Mouse (Mus musculus): ENCODE results near the gene Ifit1. TPM values are rescaled to one million over a fixed set of nuclear protein-coding genes. Genes with fewer than 3 reads are reported as not detected.

Gene Ifit1
- polyA plus RNA-seq, 1 experiment from 2014 or later: 0.11 TPM

DNA sequence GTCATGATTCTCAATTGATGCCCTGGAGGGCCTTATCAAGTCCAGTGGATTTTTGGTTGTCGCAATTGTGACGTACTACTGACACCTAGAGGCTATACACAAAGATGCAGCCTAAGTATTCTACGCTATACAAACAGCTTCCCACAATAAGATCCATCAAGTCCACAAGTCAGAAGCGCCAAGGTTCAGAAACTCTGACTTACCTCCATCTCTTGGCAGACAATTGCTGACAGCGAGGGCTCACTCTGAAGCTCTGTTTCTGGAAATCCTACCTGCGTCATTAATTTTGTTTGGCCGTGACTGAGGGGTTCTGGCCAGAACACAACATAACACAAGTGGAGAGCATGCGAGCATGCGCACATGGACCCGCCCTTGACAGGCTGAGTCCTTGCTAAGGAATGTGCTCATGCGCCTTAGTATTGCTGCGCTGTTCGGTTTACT is 21.4 kb downstream of the Ifit1 start:
- ATAC-seq (ENCODE audit: low FRiP score): peak; percentile 92
- Histone ChIP-seq H3K4me3 (replicated peaks) (peak overlapping the region; percentile 35), H3K36me3 (replicated peaks) (no peaks in the 10 kb centered on the region), H3K27me3 (no peaks in the 10 kb centered on the region), H3K27ac (no peak overlapping the region), H3K4me1 (no peaks in the 10 kb centered on the region), H3K4me2 (peak overlapping the region; percentile 49), H3K9me3 (no peaks in the 10 kb centered on the region), H3K9ac (no peak overlapping the region)
- 20% methylated on average over 13 of the region's 13 CpGs for WGBS

- no peak for ATAC-seq (ENCODE audit: low FRiP score)
- peak overlapping the region; percentile 49 for H3K4me2 ChIP-seq
- H3K27ac ChIP-seq: no peak overlapping the region
- 54% methylated on average over 5 of the region's 5 CpGs for WGBS
- no peak overlapping the region for H3K9ac ChIP-seq
- no peaks in the 10 kb centered on the region for H3K4me1 ChIP-seq
- H3K36me3 ChIP-seq (replicated peaks): no peaks in the 10 kb centered on the region
- no peaks in the 10 kb centered on the region for H3K9me3 ChIP-seq
- H3K4me3 ChIP-seq (replicated peaks): no peak overlapping the region
- no peaks in the 10 kb centered on the region for H3K27me3 ChIP-seq
These were observed 22.1 kb downstream of the Ifit1 start for GRCm38 (mm10) chr19:34662740-34663139.

GRCm38 (mm10) chr19:34666127-34666526 is 25.5 kb downstream of the Ifit1 start:
- under 1% methylated on average over 5 of the region's 5 CpGs for WGBS
- Histone ChIP-seq H3K36me3 (replicated peaks) (no peaks in the 10 kb centered on the region), H3K4me1 (no peaks in the 10 kb centered on the region), H3K9ac (no peak overlapping the region), H3K27ac (no peak overlapping the region), H3K4me2 (no peak overlapping the region), H3K4me3 (replicated peaks) (no peak overlapping the region), H3K9me3 (no peaks in the 10 kb centered on the region), H3K27me3 (no peaks in the 10 kb centered on the region)
- peak; percentile 12; the same call in 1 of the 2 replicates for ATAC-seq (ENCODE audit: low FRiP score)

DNA sequence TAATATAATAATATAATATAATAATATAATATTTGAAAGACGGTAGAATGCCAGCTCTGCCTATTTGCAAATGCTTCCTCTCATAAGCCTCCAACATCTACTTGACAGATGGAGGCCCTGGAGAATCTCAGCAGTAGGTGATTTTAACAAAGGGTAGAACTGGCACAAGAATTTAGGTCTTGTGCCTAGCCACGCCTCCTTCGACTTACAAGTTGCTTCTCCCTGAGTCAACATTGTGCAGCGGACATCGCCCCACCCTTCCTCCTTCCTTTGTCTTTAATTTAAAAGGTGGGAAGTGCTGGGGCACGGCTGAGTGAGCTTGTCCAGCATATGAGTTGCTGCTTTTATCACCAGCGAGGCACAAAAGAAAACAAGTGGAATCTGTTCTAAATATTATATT is 32.8 kb downstream of the Ifit1 start:
- Histone ChIP-seq H3K4me3 (replicated peaks) (no peak overlapping the region), H3K9ac (no peak overlapping the region), H3K4me1 (no peaks in the 10 kb centered on the region), H3K9me3 (no peaks in the 10 kb centered on the region), H3K27ac (no peak overlapping the region), H3K27me3 (no peaks in the 10 kb centered on the region), H3K36me3 (replicated peaks) (no peaks in the 10 kb centered on the region), H3K4me2 (no peak overlapping the region)
- 62% methylated on average over 7 of the region's 7 CpGs for WGBS
- no peak for ATAC-seq (ENCODE audit: low FRiP score)

GRCm38 (mm10) chr19:34678428-34678827 is 37.8 kb downstream of the Ifit1 start:
- Histone ChIP-seq H3K27me3 (no peaks in the 10 kb centered on the region), H3K9me3 (no peaks in the 10 kb centered on the region), H3K9ac (no peak overlapping the region), H3K4me3 (replicated peaks) (no peak overlapping the region), H3K27ac (no peak overlapping the region), H3K36me3 (replicated peaks) (no peaks in the 10 kb centered on the region), H3K4me1 (no peaks in the 10 kb centered on the region), H3K4me2 (no peak overlapping the region)
- WGBS: 89% methylated on average over 4 of the region's 4 CpGs
- no peak for ATAC-seq (ENCODE audit: low FRiP score)

DNA sequence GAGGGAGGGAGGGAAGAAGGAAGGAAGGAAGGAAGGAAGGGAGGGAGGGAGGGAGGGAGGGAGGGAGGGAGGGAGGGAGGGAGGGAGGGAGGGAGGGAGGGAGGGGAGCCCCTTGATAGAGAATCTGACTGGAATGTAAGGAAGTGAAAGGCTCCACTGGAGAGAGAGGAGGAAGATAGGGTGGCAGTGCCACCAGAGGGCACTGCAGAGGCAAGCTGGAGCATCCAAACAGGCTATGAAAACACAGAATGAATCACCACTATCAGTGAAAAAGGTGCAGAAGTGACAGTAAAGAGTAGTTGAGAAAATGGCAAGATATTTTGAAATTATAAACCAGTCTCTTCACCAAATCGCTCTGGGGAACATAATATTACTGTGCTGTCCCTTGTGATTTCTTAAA is 44.2 kb downstream of the Ifit1 start:
- peak; percentile 63; the same call in 1 of the 2 replicates for ATAC-seq (ENCODE audit: low FRiP score)
- no peak overlapping the region for H3K4me2 ChIP-seq
- no peaks in the 10 kb centered on the region for H3K27me3 ChIP-seq
- no peaks in the 10 kb centered on the region for H3K9me3 ChIP-seq
- no peaks in the 10 kb centered on the region for H3K4me1 ChIP-seq
- no peak overlapping the region for H3K4me3 ChIP-seq (replicated peaks)
- H3K36me3 ChIP-seq (replicated peaks): no peaks in the 10 kb centered on the region
- WGBS: 58% methylated on average over 1 of the region's 1 CpGs
- H3K9ac ChIP-seq: no peak overlapping the region
- H3K27ac ChIP-seq: no peak overlapping the region

DNA sequence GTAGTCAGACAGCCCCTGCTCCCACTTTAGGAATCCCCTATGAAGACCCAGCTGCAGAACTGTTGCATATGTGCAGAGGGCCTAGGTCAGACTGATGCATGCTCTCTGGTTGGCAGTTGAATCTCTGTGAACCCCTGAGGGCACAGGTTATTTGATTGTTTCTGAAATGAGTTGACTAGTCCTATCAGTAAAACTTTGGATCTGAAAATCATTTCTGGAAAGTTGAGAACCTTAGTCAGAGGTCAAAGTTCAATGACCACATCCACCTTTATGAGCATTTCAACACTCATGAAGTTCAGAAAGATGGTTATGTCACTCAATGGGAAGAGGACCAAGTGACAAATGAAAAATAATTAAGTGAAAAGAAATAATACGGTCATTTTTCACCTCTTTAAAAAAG is 44.9 kb downstream of the Ifit1 start:
- Histone ChIP-seq H3K27ac (no peak overlapping the region), H3K27me3 (no peaks in the 10 kb centered on the region), H3K9me3 (no peaks in the 10 kb centered on the region), H3K4me1 (no peaks in the 10 kb centered on the region), H3K36me3 (replicated peaks) (no peaks in the 10 kb centered on the region), H3K4me2 (no peak overlapping the region), H3K9ac (no peak overlapping the region), H3K4me3 (replicated peaks) (no peak overlapping the region)
- 88% methylated on average over 1 of the region's 1 CpGs for WGBS
- no peak for ATAC-seq (ENCODE audit: low FRiP score)

GRCm38 (mm10) chr19:34691402-34691801 is 50.7 kb downstream of the Ifit1 start:
- no peaks in the 10 kb centered on the region for H3K36me3 ChIP-seq (replicated peaks)
- H3K4me3 ChIP-seq (replicated peaks): no peak overlapping the region
- H3K4me2 ChIP-seq: no peak overlapping the region
- H3K27ac ChIP-seq: no peak overlapping the region
- no peaks in the 10 kb centered on the region for H3K27me3 ChIP-seq
- no peaks in the 10 kb centered on the region for H3K9me3 ChIP-seq
- H3K9ac ChIP-seq: no peak overlapping the region
- no peak for ATAC-seq (ENCODE audit: low FRiP score)
- no peaks in the 10 kb centered on the region for H3K4me1 ChIP-seq
- WGBS: 88% methylated on average over 6 of the region's 6 CpGs

GRCm38 (mm10) chr19:34696352-34696986 is 55.8 kb downstream of the Ifit1 start:
- 90% methylated on average over 8 of the region's 8 CpGs for WGBS
- H3K9me3 ChIP-seq: no peaks in the 10 kb centered on the region
- H3K9ac ChIP-seq: no peak overlapping the region

DNA sequence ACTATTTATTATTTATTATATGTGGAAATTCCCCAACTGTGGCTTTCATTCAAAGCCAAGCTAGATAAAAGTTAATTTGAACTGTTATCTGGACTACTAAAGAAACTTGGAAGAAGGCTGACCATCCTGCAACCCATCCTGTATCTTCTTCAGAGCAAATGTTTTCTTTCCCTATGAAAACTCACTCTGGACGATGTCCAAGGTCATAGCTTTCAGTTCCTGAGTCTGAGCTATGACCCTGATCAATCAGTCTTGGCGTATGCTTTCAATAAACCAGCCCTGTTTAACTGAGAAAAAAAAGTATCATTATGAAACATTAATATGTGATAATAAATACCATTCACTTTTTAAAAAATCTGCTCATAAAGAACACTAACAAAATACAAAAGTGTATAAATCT is 56.8 kb downstream of the Ifit1 start:
- no peak overlapping the region for H3K4me3 ChIP-seq (replicated peaks)
- no peak overlapping the region for H3K9ac ChIP-seq
- no peak for ATAC-seq (ENCODE audit: low FRiP score)
- no peaks in the 10 kb centered on the region for H3K27me3 ChIP-seq
- no peak overlapping the region for H3K4me2 ChIP-seq
- WGBS: 78% methylated on average over 2 of the region's 2 CpGs
- no peaks in the 10 kb centered on the region for H3K36me3 ChIP-seq (replicated peaks)
- no peaks in the 10 kb centered on the region for H3K4me1 ChIP-seq
- no peak overlapping the region for H3K27ac ChIP-seq
- H3K9me3 ChIP-seq: no peaks in the 10 kb centered on the region

More at GRCm38 (mm10) chr19:34696352-34696986, 55.8 kb downstream of the Ifit1 start:
- no peak overlapping the region for H3K27ac ChIP-seq
- ATAC-seq (ENCODE audit: low FRiP score): no peak
- H3K4me3 ChIP-seq (replicated peaks): no peak overlapping the region
- H3K4me2 ChIP-seq: no peak overlapping the region
- no peaks in the 10 kb centered on the region for H3K36me3 ChIP-seq (replicated peaks)
- H3K4me1 ChIP-seq: no peaks in the 10 kb centered on the region
- no peaks in the 10 kb centered on the region for H3K27me3 ChIP-seq

DNA sequence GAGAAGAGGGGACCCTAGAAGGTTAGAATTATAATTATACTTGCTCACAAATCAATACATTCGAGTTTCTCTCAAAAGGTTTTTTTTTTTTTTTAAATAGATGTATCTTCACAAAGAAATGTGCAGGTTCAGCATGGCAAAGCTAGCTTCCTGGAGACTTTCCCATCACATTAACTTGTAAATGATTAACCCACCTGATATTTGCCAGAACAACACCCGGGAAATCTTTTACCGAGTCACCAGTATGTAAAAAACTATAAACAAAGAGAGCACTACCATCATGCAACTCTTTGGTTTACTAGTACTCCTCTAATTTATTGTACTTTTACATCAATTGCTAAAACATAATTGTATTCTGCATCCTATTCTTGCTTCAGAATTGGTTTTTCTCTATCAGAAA is 57.8 kb downstream of the Ifit1 start:
- Histone ChIP-seq H3K4me3 (replicated peaks) (no peak overlapping the region), H3K36me3 (replicated peaks) (no peaks in the 10 kb centered on the region), H3K4me1 (no peaks in the 10 kb centered on the region), H3K9me3 (no peaks in the 10 kb centered on the region), H3K27ac (no peak overlapping the region), H3K4me2 (no peak overlapping the region), H3K9ac (no peak overlapping the region), H3K27me3 (no peaks in the 10 kb centered on the region)
- 90% methylated on average over 3 of the region's 3 CpGs for WGBS
- ATAC-seq (ENCODE audit: low FRiP score): no peak

GRCm38 (mm10) chr19:34698852-34699251 is 58.2 kb downstream of the Ifit1 start:
- no peaks in the 10 kb centered on the region for H3K9me3 ChIP-seq
- H3K4me2 ChIP-seq: no peak overlapping the region
- no peak for ATAC-seq (ENCODE audit: low FRiP score)
- no peak overlapping the region for H3K4me3 ChIP-seq (replicated peaks)
- H3K36me3 ChIP-seq (replicated peaks): no peaks in the 10 kb centered on the region
- no peaks in the 10 kb centered on the region for H3K27me3 ChIP-seq
- 74% methylated on average over 1 of the region's 1 CpGs for WGBS
- no peak overlapping the region for H3K27ac ChIP-seq
- H3K4me1 ChIP-seq: no peaks in the 10 kb centered on the region
- no peak overlapping the region for H3K9ac ChIP-seq

- WGBS: 79% methylated on average over 2 of the region's 2 CpGs
- Histone ChIP-seq H3K36me3 (replicated peaks) (no peaks in the 10 kb centered on the region), H3K9ac (no peak overlapping the region), H3K27ac (no peak overlapping the region), H3K4me3 (replicated peaks) (no peak overlapping the region), H3K4me2 (no peak overlapping the region), H3K27me3 (no peaks in the 10 kb centered on the region), H3K9me3 (no peaks in the 10 kb centered on the region), H3K4me1 (no peaks in the 10 kb centered on the region)
- no peak for ATAC-seq (ENCODE audit: low FRiP score)
These were observed 58.6 kb downstream of the Ifit1 start for GRCm38 (mm10) chr19:34699300-34699699.

All from forebrain, embryonic 12.5 days (tissue).